Mouse (Mus musculus) stomach, embryonic 16.5 days (tissue): Measurements from ENCODE around the gene Grn. TPM values are rescaled to one million over a fixed set of nuclear protein-coding genes. Genes with fewer than 3 reads are reported as not detected.
A peak's percentile ranks its signal among the peaks of the same experiment; 100 is the strongest.

Experiments used
- ATAC-seq: fragments of 200-750 bp; cut with Nextera tagmentation; 2 replicates; pipeline ENCODE4 v1.8.0; 2017; ENCODE audit warnings: moderate number of reproducible peaks, moderate TSS enrichment; ENCODE audit not compliant: insufficient read depth, low FRiP score
- H3K27ac ChIP-seq: fragments of 300-500 bp; sonication (generic); 2 replicates; pipeline ENCODE4 v1.5.1; 2014; ENCODE audit warnings: low read length
- H3K27me3 ChIP-seq: fragments of 300-500 bp; sonication (generic); 2 replicates; pipeline ENCODE4 v1.6.1; 2014; ENCODE audit warnings: low read length, control low read depth, mixed read lengths; ENCODE audit not compliant: control insufficient read depth, insufficient read depth
- H3K36me3 ChIP-seq: fragments of 300-500 bp; sonication (generic); 2 replicates; pipeline ENCODE4 v1.6.1; 2014; ENCODE audit warnings: low read length; ENCODE audit not compliant: control insufficient read depth, insufficient read depth
- H3K4me1 ChIP-seq: fragments of 300-500 bp; sonication (generic); 2 replicates; pipeline ENCODE4 v1.6.1; 2014; ENCODE audit warnings: low read length, control low read depth, mixed read lengths; ENCODE audit not compliant: control insufficient read depth, insufficient read depth
- H3K4me2 ChIP-seq: fragments of 300-500 bp; sonication (generic); 2 replicates; pipeline ENCODE4 v1.6.1; 2014; ENCODE audit warnings: low read depth, low read length, mixed read lengths
- H3K4me3 ChIP-seq: fragments of 300-500 bp; sonication (generic); replicated peaks from 2 replicates; pipeline ENCODE4 v1.5.1; 2014; ENCODE audit warnings: mild to moderate bottlenecking, low read length
- H3K9ac ChIP-seq: fragments of 300-500 bp; sonication (generic); 2 replicates; pipeline ENCODE4 v1.6.1; 2014; ENCODE audit warnings: low read length
- H3K9me3 ChIP-seq: fragments of 300-500 bp; sonication (generic); replicated peaks from 2 replicates; pipeline ENCODE4 v1.6.1; 2016; ENCODE audit warnings: low read length, control low read depth; ENCODE audit not compliant: control insufficient read depth
- WGBS: fragments of 180-500 bp; shearing (Covaris S2); extraction: QIAGEN DNeasy Blood & Tissue Kit; methylation state at CpG from one replicate; pipeline ENCODE4 v1.1.7; 2014; 5-methylcytosine and 5-hydroxymethylcytosine counted together
- polyA plus RNA-seq: library from polyadenylated mRNA; unstranded; fragments of >200 nt; fragmentation: Nextera tagmentation; extraction: Ambion mirVana; gene quantifications from 2 replicates; pipeline ENCODE4 v1.2.1, GENCODE M21; 2015

The Grn gene
- polyA plus RNA-seq, 1 experiment from 2014 or later = 187 TPM

GRCm38 (mm10) chr11:102444321-102444720 is 14.2 kb downstream of the Grn start:
- no peaks in the 10 kb centered on the region for H3K27me3 ChIP-seq
- no peak overlapping the region for H3K4me3 ChIP-seq
- 77% methylated on average over 3 of the region's 3 CpGs for WGBS
- H3K9me3 ChIP-seq = no peaks in the 10 kb centered on the region
- no peak overlapping the region for H3K27ac ChIP-seq
- no peak overlapping the region for H3K4me2 ChIP-seq
- ATAC-seq = no peak
- peaks cover 7% of the 10 kb centered on the region; the same call in 1 of the 2 replicates for H3K36me3 ChIP-seq
- peaks cover 41% of the 10 kb centered on the region for H3K4me1 ChIP-seq
- H3K9ac ChIP-seq = no peak overlapping the region

DNA sequence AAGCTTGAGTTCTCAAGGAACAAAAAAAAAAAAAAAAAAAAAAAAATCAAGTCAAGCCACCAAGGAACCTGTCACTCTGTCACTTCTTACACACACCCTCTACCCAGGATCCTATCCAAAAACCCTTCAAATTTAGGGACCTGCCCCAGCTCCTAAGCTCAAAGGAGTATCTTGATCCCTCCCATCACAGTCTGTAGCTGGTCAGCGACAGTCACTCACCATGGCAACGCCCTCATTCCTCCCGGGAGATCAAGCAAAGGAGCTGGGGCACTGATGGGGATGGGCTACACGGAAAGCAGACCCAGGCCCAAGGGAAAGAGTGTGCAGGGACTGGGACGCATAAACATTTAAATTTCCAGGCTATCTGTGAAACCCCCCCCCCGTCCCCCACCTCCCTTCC is 14.7 kb downstream of the Grn start:
- H3K9me3 ChIP-seq = no peaks in the 10 kb centered on the region
- H3K4me2 ChIP-seq = peak overlapping the region; percentile 69; the same call in 1 of the 2 replicates
- H3K4me1 ChIP-seq = peaks cover 41% of the 10 kb centered on the region
- 15% methylated on average over 6 of the region's 6 CpGs for WGBS
- no peak overlapping the region for H3K4me3 ChIP-seq
- peaks cover 7% of the 10 kb centered on the region; the same call in 1 of the 2 replicates for H3K36me3 ChIP-seq
- ATAC-seq = no peak
- H3K9ac ChIP-seq = peak overlapping the region; percentile 33; the same call in 1 of the 2 replicates
- peak overlapping the region; percentile 96; the same call in 1 of the 2 replicates for H3K27ac ChIP-seq
- H3K27me3 ChIP-seq = no peaks in the 10 kb centered on the region

DNA sequence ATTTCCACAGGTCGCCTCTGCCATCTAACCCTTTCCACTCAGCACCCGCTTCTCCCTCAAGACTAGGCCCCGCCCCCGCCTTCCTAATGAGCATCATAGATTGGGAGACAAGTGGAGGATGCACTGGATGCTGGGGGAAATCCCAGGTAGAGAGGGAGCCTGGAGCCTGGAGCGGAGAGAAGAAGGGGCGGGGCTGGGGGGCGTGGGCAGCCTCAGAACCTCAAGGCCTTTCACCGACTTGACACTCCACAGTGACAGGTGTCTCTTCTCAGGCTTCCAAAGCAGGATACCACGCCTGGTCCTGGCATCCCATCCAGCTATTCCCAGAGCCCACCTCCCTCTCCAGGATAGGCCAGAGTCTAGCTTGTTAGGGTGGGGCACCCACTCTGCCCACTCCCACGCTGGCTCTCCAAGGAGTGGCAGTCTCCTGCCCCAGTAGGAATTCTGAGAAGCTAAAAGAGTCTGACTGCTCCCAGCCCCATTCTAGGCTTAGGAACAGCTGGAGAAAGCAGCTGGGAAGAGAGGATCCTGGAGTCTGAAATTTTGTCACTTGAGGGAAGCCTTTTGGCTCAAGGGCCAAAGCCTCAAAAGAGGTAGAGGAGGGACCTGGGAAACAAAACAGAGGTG is 15.3 kb downstream of the Grn start:
- Histone ChIP-seq H3K36me3 (peaks cover 3% of the 10 kb centered on the region; the same call in 1 of the 2 replicates), H3K4me3 (peak overlapping the region; percentile 87), H3K9ac (peak overlapping the region; percentile 96), H3K9me3 (no peaks in the 10 kb centered on the region), H3K4me1 (peaks cover 43% of the 10 kb centered on the region), H3K27ac (peak overlapping the region; percentile 96), H3K4me2 (peak overlapping the region; percentile 69), H3K27me3 (no peaks in the 10 kb centered on the region)
- WGBS = 8% methylated on average over 10 of the region's 10 CpGs
- peak; percentile 35 for ATAC-seq

GRCm38 (mm10) chr11:102445891-102446361 is 15.8 kb downstream of the Grn start:
- Histone ChIP-seq H3K27ac (peak overlapping the region; percentile 96), H3K9me3 (no peaks in the 10 kb centered on the region), H3K4me2 (peak overlapping the region; percentile 69), H3K27me3 (no peaks in the 10 kb centered on the region), H3K36me3 (peaks cover 3% of the 10 kb centered on the region; the same call in 1 of the 2 replicates), H3K9ac (peak overlapping the region; percentile 96), H3K4me3 (peak overlapping the region; percentile 87), H3K4me1 (peaks cover 43% of the 10 kb centered on the region)
- WGBS = 15% methylated on average over 7 of the region's 7 CpGs
- peak; percentile 52; the same call in 1 of the 2 replicates for ATAC-seq

GRCm38 (mm10) chr11:102446581-102447461 is 16.7 kb downstream of the Grn start:
- peak overlapping the region; percentile 69 for H3K4me2 ChIP-seq
- H3K4me1 ChIP-seq = peaks cover 43% of the 10 kb centered on the region
- ATAC-seq = peak; percentile 23
- H3K27me3 ChIP-seq = no peaks in the 10 kb centered on the region
- peaks cover 3% of the 10 kb centered on the region; the same call in 1 of the 2 replicates for H3K36me3 ChIP-seq
- WGBS = under 1% methylated on average over 49 of the region's 49 CpGs
- peak overlapping the region; percentile 96 for H3K9ac ChIP-seq
- no peaks in the 10 kb centered on the region for H3K9me3 ChIP-seq
- H3K4me3 ChIP-seq = peak overlapping the region; percentile 87
- peak overlapping the region; percentile 96 for H3K27ac ChIP-seq

- peak within 1 kb of the TSS; percentile 69 for H3K4me2 ChIP-seq
- peak within 1 kb of the TSS; percentile 96 for H3K27ac ChIP-seq
- under 1% methylated on average over 39 of the region's 40 CpGs for WGBS
- H3K4me3 ChIP-seq = peak within 1 kb of the TSS; percentile 87
- peak; percentile 66 for ATAC-seq
- peaks cover 43% of the 10 kb centered on the region for H3K4me1 ChIP-seq
- no peaks in the 10 kb centered on the region for H3K27me3 ChIP-seq
- no peaks in the 10 kb centered on the region for H3K9me3 ChIP-seq
- H3K9ac ChIP-seq = peak within 1 kb of the TSS; percentile 96
- 0 out of 2 replicates have a peak, but pooled peaks cover 3% of the 10 kb centered on the region for H3K36me3 ChIP-seq
These were observed 17.4 kb downstream of the Grn start, which contains the start of gene Fam171a2 for GRCm38 (mm10) chr11:102447497-102447896. Gene Fam171a2 (minus strand): TSS chr11:102447682.

- no peaks in the 10 kb centered on the region for H3K9me3 ChIP-seq
- H3K27me3 ChIP-seq = no peaks in the 10 kb centered on the region
- peak overlapping the region; percentile 77 for H3K27ac ChIP-seq
- no peak overlapping the region for H3K4me3 ChIP-seq
- peaks cover 43% of the 10 kb centered on the region for H3K4me1 ChIP-seq
- WGBS = 17% methylated on average over 8 of the region's 8 CpGs
- ATAC-seq = no peak
- no peak overlapping the region for H3K9ac ChIP-seq
- H3K36me3 ChIP-seq = 0 out of 2 replicates have a peak, but pooled peaks cover 2% of the 10 kb centered on the region
- H3K4me2 ChIP-seq = no peak overlapping the region
These were observed 18.2 kb downstream of the Grn start for GRCm38 (mm10) chr11:102448327-102448726.

DNA sequence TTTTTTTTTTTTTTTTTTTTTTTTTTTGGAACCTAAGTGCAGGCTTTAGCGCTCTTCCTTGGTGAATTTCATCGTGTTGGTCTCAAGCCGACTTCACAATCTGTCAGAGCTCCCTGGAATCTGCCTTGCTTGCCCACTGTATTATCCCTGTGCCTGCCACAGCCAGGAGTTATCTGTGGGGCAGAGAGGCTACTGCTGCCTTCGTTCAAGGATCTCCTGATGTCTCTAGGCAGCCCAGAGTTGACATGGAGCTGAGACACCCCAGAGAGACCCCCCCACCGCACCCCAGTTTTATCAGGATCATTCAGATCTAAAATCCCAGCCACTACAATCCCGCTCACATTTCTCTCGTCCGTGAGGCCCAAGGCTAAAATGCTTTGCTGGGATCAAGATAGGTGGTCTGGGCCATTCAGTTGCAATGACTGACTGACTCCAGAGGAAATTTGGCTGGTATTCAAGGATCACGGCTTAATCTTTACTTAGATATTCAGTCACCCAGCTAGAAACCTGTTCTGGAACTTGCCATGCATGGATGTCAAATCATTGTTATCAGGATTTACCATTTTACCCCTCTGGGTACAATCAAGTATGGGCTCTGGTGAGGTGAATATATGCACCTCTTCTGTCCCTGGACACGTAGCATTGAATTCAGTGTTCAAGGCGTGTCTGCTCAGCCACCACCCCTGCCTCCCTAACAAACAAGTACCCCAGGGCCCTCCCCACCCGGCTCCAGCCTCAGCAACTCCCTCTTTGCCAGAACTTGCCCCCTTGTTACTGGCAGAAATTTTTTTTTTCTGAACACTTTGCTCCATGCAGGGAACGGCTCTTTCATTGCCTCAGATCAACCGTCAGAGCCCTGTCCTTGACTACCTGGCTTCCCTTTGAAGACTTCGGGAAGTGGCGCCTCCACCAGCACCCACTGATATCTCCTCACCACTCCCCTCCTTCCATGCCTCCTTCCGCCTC is 19.2 kb downstream of the Grn start:
- Histone ChIP-seq H3K9ac (peak overlapping the region; percentile 25; the same call in 1 of the 2 replicates), H3K36me3 (no peaks in the 10 kb centered on the region), H3K9me3 (no peaks in the 10 kb centered on the region), H3K27me3 (no peaks in the 10 kb centered on the region), H3K4me3 (no peak overlapping the region), H3K27ac (peak overlapping the region; percentile 77), H3K4me1 (peaks cover 38% of the 10 kb centered on the region), H3K4me2 (no peak overlapping the region)
- 43% methylated on average over 17 of the region's 17 CpGs for WGBS
- peak; percentile 23; the same call in 1 of the 2 replicates for ATAC-seq
